Mouse (Mus musculus) urinary bladder, postnatal 25 days (tissue): Measurements from ENCODE around the gene Slc35g3.
"Not testable (repeated sequence)": the region's sequence is repeated elsewhere in the genome, so short reads cannot be mapped to it uniquely, and the experiment has no call there.

Source experiments
- DNase-seq: peaks from one replicate; pipeline ENCODE4 v3.0.0; 2022; ENCODE audit warnings: low spot score

The Slc35g3 gene

DNA sequence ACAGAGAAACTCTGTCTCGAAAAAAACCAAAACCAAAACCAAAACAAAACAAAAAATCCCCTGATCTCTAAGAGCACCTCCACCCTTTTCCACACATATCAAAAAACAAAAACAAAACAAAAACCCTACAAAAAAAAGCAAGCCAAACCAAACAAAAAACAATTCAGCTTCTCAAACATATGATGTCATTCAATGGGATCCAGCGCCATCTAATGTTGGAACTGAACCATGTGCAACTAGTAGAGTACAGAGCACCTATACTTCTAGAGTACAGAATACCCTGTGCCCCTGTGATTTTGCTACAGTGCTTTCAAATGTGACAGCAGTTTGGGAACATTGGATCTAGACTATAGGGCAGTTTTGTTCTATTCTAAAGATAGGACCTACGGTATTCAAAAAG lies 7.1 kb downstream of the Slc35g3 start:
- no peak for DNase-seq

DNA sequence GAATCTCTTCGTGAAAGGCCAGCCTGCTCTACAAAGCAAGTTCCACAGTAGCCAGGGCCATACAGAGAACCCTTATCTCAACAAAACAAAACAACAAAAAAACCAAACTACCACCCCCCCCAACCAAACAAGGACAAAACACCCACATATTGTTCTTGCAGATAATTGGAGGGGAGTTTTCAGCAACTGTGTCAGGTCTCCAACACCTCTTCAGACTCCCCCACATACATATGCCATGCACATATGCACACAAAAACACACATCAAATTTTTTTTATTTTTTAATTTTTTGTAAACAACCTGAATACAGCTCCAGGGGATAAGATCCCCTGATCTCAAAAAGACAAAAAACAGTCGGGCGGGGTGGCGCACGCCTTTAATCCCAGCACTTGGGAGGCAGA lies 7.5 kb downstream of the Slc35g3 start:
- no peak for DNase-seq

DNA sequence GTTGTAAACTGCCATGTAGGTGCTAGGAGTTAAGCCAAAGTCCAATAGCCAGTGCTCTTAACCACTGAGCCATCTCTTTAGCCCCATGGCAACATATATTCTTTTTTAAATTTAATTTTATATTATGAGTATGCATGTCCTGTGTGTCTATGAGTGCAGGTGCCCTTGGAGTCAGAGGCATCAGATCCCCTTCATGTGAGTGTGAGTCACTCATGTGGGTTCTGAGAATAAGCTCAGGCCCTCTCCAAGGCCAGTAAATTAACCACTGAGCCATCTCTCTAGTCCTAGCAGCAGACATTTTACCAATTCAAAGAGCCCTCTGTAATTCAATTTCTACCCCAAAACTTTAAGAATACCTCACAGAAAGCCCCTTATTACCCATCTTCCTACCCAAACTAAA lies 9.1 kb downstream of the Slc35g3 start:
- no peak for DNase-seq

DNA sequence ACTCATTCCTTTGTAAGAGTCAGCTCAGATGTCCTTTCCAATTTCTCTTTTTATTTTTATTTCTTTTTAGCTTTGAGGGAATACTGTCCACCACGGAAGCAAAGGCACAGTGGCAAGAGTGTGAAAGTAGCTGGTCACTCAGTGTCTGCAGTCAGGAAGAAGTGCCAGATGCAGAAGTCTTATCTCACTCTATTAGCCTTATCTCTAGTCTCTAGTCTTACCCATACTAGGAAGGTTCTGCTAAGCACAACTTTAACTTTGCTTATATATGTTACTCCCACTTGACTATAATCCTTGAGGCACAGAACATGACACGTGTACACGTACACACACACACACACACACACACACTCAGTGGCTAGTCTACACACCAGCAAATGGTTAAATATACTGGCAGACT lies 10.1 kb downstream of the Slc35g3 start:
- DNase-seq: no peak

DNA sequence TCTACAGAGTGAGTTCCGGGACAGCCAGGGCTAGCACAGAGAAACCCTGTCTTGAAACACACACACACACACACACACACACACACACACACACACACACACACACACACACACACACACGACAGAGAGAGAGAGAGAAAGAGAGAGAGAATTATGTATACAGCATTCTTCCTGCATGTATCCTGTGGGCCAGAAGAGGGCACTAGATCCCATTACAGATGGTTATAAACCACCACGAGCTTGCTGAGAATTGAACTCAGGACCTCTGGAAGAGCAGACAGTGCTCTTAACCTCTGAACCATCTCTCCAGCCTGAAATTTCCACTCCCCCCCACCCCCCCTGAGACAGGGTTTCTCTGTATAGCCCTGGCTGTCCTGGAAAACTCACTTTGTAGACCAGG lies 30.4 kb downstream of the Slc35g3 start:
- not testable (repeated sequence) for DNase-seq

DNA sequence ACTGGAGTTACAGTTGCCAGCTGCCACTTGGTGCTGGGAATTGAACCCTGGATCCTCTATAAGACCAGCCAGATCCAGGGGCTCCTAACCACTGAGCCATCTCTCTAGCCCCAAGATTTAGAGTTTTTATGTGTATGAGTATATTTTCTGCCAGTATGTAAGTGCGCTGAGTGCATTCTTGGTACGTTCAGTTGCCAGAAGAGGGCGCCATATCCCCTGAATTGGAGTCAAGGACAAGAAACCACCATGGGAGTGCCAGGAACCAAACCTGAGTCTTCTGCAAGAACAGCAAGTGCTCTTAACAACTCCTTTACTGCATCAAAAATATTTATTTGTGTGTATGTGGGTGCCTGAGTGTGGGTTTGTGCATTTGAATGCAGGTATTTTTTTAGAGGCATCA lies 32.7 kb downstream of the Slc35g3 start:
- DNase-seq: peak; percentile 39

DNA sequence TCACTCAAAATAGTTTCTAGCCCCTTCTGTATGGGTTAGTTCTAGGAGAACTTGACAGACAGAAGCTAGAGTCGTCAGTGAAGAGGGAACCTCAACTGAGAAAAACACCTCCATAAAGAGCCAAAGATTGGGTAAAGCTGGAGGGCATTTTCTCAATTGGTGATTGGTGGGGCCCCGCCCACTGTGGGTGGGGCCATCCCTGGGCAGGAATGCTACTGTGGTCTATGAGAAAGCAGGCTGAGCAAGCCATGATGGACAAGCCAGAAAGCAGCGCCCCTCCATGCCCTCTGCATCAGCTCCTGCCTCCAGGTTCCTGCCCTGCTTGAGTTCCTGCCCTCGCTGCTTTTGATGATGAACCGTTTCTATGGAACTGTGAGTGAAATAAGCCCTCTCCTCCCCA lies 35.8 kb downstream of the Slc35g3 start:
- DNase-seq: no peak

DNA sequence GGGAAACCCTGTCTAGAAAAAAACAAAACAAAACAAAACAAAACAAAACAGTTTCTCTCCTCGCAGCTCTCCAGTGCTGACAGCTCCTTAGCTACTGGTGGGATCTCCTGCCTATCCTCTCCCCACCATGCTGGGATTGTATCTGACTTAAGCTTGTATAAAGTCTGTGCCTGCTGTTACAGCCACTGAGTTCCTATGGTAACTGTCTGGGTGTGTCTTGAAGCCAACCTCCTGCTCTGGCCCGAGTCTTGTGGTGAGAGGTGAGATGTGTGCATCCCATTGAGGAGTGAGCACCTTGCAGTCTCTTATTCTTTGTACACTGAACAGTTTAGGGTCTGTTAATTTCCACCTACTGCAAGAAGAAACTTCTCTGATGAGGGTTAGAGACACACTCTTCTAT lies 38.7 kb downstream of the Slc35g3 start:
- DNase-seq: no peak

DNA sequence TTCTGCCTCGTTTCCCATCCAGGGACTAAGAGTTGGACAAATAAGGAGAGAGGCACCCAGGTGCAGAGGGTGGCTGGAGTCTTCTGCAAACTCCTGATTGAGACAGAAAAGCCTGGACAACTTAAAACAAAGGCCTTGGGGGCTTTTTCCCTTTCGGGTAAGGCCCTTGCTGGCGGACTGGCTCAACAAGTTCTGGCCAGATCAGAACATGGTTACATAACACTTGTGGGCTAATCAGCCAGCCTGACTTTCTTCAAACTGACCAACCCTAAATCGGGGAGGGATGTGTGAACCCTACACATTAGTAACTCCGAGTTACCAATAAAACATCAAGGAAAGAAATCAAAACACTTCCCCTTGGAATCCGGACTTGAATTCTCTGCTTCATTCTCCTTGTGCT lies 40.9 kb downstream of the Slc35g3 start:
- DNase-seq: peak; percentile 24

DNA sequence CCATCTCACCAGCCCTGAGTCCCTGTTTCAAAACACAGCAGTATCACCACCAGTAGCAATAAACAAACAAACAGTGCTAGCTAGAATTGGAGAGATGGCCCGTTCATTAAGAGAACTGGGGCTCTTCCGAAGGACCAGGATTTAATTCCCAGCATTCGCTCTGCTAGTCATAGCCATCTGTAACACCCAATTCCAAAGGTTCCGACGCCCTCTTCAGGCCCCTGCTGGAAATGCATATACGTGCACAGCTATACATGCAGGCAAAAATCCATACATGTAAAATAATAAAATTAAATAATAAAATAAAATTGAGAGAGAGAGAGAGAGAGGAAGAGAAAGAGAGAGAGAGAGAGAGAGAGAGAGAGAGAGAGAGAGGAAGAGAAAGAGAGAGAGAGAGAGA lies 42.3 kb downstream of the Slc35g3 start:
- DNase-seq: no peak

DNA sequence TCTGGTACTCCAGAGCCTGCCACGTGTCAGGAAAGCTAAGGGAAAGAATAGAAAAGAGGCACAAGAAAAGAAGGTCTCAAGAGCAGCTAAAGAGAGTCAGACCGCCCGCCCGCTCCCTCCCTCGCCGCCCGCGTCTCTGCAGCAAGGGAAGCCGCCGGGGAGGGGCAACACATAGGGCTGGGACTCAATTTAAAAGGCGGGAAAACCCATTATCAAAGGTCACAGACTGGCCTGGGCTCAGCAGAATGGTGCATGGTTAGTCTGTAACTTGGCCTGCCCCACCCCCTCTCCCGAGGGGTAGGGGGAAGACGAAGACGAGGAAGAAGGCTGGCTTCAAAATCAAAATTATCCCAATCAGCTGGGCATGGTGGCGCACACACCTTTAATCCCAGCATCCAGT lies 43.1 kb downstream of the Slc35g3 start:
- no peak for DNase-seq

DNA sequence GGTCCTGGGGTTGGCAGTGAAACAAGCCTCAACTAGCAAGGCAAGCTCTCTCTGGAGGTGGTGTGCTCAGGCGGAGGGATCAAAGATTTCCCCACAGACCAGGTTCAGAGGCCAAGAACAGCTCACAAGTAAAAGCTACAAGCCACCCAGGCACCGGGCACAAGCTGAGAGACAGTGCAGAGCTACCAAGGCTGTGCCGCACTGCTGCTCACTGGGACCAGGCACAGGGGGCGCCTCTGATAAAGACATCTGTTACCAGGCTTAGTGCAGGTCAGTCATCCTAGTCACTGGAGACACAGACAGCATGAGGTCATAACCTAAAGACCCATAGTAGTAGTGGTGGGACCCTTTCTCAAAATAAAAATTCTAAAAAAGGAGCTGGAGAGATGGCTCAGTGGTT lies 44.8 kb downstream of the Slc35g3 start:
- DNase-seq: no peak

DNA sequence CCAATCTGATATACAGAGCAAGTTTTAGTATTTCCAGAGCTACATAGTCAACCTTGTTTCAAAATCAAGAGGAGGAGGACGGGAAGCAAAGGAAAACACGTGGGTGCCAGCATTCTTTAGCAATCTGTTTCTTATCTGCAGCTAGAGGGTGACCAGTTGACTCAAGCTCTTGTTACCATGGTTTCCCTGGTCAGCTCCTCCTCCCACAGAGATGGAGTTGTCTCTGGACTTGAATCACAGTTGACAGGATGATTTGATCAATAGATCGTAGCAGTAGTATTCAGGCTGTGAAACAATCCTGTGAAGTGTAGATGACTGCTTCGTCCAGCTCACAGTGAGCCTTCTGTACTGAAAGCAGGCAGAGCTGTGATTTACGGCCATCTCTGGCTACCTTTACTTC lies 45.8 kb downstream of the Slc35g3 start:
- peak; percentile 31 for DNase-seq

DNA sequence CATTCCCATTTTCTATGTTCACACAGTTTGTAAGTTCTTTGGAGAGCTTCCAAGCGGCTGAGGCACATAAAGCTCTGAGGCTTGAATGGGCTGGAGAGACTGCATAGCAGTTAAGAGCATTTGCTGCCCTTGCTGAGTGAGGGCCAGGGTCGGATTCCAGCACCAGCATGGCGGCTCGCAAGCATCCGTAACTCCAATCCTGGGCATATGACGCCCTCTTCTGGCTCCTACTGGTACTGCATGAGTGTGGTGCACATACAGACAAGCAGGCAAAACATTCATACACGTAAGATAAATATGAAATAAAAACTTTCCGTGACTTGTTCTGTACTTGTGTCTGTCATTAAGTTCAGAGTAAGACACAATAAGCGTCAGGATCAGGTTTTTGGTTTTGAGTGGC lies 46.3 kb downstream of the Slc35g3 start:
- DNase-seq: no peak

DNA sequence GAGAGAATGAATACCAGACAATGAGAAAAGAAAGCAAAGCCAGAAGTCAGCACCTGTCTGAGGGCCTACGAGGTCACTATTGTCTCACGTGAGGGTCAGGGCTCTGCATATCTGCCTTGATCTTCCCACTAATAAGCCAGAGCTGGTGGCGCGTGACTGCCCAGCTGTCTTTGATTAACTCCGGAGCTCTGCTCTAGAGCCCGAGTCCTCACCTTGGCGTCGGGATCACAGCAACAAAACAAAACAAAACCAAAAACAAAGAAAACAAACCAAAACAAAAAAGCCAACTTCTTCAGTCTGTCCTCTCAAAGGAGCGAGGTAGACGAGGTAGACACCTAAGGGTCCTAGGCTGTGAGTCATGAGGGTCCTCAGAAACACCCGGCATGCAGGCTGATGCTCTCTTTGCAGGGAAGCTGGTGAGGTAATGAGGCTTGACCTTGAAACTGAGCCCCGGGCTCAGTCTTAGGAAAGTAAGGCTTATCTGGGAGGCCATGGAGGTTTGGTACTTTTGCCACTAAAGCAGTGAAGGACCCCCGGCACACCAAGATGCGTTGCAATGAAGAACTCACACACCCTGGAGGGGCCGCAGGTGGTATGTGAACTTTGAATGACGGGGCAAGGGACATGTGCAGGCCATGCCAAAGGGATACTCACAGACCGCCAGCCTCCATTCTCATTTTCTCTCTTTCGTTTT lies 47.0 kb downstream of the Slc35g3 start:
- DNase-seq: no peak

DNA sequence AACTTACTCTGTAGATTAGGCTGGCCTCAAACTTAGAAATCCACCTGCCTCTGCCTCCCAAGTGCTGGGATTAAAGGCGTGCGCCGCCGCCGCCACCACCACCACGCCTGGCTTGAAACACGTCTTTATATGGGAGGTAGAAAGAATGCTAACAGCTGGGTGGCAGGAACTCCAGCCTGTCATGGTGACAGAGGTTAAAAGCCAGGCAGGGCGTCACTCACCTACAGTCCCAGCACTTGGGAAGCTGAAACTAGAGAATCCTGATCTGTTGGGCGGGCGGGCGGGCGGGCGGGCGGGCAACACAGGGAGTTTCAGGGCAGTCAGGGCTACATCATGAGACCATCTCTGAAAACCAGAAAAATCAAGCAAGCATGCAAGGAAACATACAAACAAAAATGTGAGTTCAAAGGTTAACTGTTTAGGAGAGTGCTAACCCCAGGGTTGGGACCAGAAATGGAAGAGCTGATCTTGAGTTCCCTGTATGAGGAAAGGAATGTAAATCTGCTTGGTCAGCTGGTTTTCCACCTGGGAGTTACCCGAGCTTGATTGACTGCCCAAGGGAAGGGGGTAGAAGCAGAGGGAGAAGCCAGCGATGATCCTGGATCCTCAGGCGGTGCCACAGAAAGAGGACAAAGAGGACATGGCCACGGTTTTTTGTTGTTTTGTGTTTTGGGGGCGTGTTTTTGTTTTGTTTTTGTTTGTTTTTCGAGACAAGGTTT lies 48.7 kb downstream of the Slc35g3 start:
- no peak for DNase-seq

DNA sequence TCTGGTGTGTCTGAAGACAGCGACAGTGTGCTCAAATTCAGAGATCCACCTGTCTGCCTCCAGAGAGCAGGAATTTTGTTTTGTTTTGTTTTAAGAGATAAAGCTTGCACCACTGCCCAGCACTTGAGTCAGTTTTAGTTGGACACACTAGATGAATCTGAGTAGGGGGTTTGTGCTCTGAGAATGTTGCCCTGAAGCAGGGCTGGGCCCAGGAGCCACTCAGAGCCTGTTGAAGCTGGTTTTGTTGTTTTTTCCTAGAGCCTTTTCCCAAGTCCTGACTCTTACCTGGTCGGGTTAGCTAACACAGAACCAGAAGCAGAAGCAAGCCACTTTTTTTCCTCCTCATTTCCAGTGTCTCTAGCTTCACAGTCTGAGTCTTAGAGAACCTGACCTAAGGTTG lies 50.7 kb downstream of the Slc35g3 start:
- DNase-seq: no peak

DNA sequence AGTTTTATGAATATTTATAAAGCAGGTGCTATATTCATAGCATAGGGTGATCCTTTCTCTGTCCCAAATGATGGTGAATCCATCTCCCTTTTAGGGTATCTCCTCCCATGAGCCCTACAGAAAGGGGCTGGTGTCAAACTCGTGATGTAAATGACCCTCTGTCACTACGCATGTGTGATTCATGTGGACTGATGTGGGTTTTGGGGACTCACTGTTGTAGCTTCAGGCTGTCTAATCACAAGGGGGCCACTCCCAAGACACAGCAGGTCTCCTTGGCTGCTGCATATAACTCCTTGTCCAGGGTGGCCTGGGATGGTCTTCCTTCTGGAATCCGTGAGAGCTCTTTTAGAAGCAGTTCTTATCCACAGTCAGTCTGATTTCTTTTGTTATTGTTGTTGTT lies 51.3 kb downstream of the Slc35g3 start:
- DNase-seq: no peak
